Mouse (Mus musculus): ENCODE data around the gene Etl4. TPM values are rescaled to one million over a fixed set of nuclear protein-coding genes. Genes with fewer than 3 reads are reported as not detected.

Etl4 gene
- polyA plus RNA-seq, 1 experiment: not detected

DNA sequence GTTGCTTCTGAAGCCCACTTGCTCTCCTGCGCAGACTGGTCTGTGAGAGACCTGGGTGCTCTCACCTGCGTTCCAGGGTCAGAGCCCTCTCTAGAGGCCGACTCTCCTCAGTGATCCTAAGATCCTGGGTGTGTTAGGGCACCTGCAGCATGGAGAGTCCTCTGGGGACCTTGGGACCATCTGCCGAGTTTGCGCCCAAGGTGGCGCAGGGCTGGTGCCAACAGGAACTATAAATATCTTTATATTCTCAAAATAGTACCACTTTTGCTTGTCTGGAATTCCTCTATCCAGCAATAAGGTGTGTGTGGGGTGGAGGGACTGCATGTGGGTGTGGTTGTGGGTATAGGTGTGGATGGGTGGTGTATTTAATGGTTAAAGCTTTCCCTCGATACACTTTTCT, 293.4 kb downstream of the Etl4 start:
- no peak for TF ChIP-seq GATA1 (IDR thresholded peaks at IDR 0.05; ENCODE audit: low read length)
- no peak for TF ChIP-seq TAL1 (IDR thresholded peaks at IDR 0.05; ENCODE audit: low read length)

DNA sequence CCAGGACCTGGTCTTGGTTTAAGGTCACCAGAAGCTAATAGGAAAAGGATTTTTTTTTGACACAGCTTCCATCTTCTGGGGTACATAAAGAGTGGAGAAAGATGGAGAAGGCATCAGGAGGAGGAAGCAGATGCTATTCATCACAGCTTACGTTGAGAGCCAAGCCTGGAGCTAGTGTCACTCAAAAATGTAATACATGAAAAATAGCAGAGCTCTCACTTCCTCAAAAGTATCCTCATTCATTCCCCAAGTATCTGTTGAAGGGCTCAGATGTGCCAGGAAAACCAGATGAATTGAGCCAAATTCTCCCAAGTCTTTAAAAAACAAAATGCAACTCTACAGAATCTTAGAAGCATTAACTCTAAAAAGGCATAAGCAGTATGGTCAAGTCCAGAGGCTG, 297.1 kb downstream of the Etl4 start:
- H3K36me3 ChIP-seq (ENCODE audit: control insufficient read depth): no peaks in the 10 kb centered on the region

More for the DNA sequence above, 293.4 kb downstream of the Etl4 start:
- Histone ChIP-seq H3K9me3 (ENCODE audit: control insufficient read depth, low read length) (peaks cover 2% of the 10 kb centered on the region; the same call in 1 of the 2 replicates), H3K27me3 (ENCODE audit: control insufficient read depth) (no peaks in the 10 kb centered on the region), H3K4me1 (ENCODE audit: control insufficient read depth) (no peaks in the 10 kb centered on the region), H3K36me3 (ENCODE audit: control insufficient read depth) (no peaks in the 10 kb centered on the region), H3K4me3 (replicated peaks) (no peak overlapping the region)

DNA sequence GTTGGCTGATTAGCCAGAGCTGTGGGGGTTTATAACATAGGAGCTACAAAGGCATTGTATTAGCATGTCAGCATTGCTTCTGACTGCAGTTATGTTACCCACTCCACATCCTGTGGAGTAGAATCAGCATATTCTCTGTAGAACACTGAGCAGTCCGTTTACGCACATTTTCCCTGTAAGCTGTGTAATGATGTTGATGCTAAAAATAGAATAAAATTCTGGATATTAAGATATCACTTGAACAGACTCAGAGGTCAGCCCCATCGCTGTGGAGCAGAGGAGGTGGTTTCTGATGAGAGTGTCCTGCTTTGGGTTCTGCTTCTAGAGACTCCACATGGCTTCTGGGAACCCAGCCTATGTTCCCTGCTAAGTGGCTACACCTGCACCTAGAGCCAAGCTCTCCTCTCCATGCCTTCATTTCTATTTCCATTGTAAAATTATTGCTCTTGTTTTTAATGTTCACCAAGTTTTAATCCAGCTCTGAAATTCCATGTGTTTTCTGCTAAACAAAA, 299.2 kb downstream of the Etl4 start:
- TF ChIP-seq TAL1 (IDR thresholded peaks at IDR 0.05; ENCODE audit: low read length): no peak
- H3K36me3 ChIP-seq (ENCODE audit: control insufficient read depth): no peaks in the 10 kb centered on the region

More for the DNA sequence above, 297.1 kb downstream of the Etl4 start:
- Histone ChIP-seq H3K9me3 (ENCODE audit: control insufficient read depth, low read length) (peaks cover 2% of the 10 kb centered on the region; the same call in 1 of the 2 replicates), H3K4me3 (replicated peaks) (no peak overlapping the region), H3K27me3 (ENCODE audit: control insufficient read depth) (no peaks in the 10 kb centered on the region), H3K4me1 (ENCODE audit: control insufficient read depth) (no peaks in the 10 kb centered on the region)
- TF ChIP-seq GATA1 (IDR thresholded peaks at IDR 0.05; ENCODE audit: low read length): no peak
- no peak for TF ChIP-seq TAL1 (IDR thresholded peaks at IDR 0.05; ENCODE audit: low read length)

DNA sequence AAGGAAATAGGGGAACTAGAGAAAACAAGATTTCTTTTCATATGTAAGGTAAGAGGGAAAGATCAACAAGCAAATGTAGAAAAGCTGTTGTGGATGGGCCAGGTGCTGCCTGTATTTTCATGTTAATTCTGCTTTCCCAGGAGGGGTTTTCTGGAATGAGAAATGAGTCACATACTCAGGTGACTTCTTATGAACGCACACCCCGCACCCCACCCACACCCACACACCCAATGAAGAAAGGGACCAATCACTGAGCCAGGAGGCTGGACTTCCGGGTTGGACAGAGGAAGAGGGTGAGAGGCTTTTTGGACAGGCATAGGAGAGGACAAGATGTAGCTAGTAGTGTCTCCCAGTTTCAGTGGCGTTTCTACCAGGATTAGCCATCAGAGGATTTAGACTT, 299.8 kb downstream of the Etl4 start:
- no peaks in the 10 kb centered on the region for H3K9me3 ChIP-seq (ENCODE audit: control insufficient read depth, low read length)
- no peaks in the 10 kb centered on the region for H3K4me1 ChIP-seq (ENCODE audit: control insufficient read depth)
- H3K4me3 ChIP-seq (replicated peaks): no peak overlapping the region
- no peaks in the 10 kb centered on the region for H3K27me3 ChIP-seq (ENCODE audit: control insufficient read depth)
- H3K36me3 ChIP-seq (ENCODE audit: control insufficient read depth): no peaks in the 10 kb centered on the region
- TF ChIP-seq GATA1 (IDR thresholded peaks at IDR 0.05; ENCODE audit: low read length) (no peak), TAL1 (IDR thresholded peaks at IDR 0.05; ENCODE audit: low read length) (no peak)

More for the DNA sequence above, 299.2 kb downstream of the Etl4 start:
- H3K4me3 ChIP-seq (replicated peaks): no peak overlapping the region
- no peaks in the 10 kb centered on the region for H3K9me3 ChIP-seq (ENCODE audit: control insufficient read depth, low read length)
- H3K27me3 ChIP-seq (ENCODE audit: control insufficient read depth): no peaks in the 10 kb centered on the region
- no peaks in the 10 kb centered on the region for H3K4me1 ChIP-seq (ENCODE audit: control insufficient read depth)

DNA sequence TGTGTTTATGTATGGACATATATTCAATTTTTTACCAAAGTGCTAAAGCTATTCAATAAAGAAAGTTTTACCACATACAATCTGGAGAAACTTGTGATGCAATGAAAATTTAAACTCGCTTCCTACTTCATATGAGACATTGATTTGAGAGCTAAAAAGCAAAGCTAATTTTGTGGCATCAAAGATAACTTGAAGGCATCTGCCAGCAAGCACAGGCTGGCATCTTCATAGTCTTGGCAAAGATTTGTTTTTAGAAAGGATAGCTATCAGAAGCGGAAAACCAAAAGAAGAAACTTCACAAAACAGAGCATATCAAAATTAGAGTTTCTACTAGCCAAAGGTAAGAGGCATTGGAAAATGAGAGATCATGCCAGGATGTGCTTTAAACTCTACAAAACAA, 306.7 kb downstream of the Etl4 start:
- no peaks in the 10 kb centered on the region for H3K4me1 ChIP-seq (ENCODE audit: control insufficient read depth)
- no peaks in the 10 kb centered on the region for H3K27me3 ChIP-seq (ENCODE audit: control insufficient read depth)
- H3K36me3 ChIP-seq (ENCODE audit: control insufficient read depth): no peaks in the 10 kb centered on the region
- no peak overlapping the region for H3K4me3 ChIP-seq (replicated peaks)
- no peaks in the 10 kb centered on the region for H3K9me3 ChIP-seq (ENCODE audit: control insufficient read depth, low read length)
- TF ChIP-seq TAL1 (IDR thresholded peaks at IDR 0.05; ENCODE audit: low read length) (no peak), GATA1 (IDR thresholded peaks at IDR 0.05; ENCODE audit: low read length) (no peak)

DNA sequence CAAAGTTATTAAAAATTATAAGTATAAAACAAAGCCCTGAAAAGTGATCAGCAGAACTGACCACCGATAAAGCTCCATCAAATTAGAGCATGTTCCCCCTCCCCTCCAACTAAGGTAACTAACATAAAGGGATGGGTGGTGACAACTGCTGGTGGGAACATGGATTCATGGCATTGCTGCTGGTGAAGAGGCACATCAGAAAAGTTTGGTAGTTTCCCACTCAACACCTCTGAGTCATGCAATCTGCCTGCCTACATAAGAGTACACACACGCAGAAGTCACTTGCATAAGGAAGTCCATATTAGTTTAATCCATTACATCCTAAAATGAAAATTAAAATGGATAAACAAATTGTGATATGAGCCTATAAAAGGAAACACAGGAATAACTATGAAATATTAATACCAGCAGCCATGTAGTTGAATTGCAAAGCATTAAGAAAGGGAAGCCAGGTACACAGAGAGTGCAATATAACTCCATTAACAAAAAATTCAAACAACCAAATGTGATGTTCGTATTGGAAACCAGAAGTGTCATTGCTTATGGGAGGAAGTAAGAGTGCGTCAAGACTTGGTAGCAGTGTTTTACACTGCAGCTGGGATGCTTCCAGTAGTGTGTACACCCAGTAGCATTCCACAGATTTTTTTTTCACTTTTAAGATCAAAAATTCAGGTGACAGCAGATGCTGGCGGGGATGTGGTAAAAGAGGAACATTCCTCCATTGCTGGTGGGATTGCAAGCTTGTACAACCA, 307.3 kb downstream of the Etl4 start:
- H3K9me3 ChIP-seq (ENCODE audit: control insufficient read depth, low read length): no peaks in the 10 kb centered on the region
- no peaks in the 10 kb centered on the region for H3K4me1 ChIP-seq (ENCODE audit: control insufficient read depth)
- H3K4me3 ChIP-seq (replicated peaks): no peak overlapping the region
- H3K36me3 ChIP-seq (ENCODE audit: control insufficient read depth): no peaks in the 10 kb centered on the region
- H3K27me3 ChIP-seq (ENCODE audit: control insufficient read depth): no peaks in the 10 kb centered on the region
- no peak for TF ChIP-seq TAL1 (IDR thresholded peaks at IDR 0.05; ENCODE audit: low read length)
- no peak for TF ChIP-seq GATA1 (IDR thresholded peaks at IDR 0.05; ENCODE audit: low read length)

DNA sequence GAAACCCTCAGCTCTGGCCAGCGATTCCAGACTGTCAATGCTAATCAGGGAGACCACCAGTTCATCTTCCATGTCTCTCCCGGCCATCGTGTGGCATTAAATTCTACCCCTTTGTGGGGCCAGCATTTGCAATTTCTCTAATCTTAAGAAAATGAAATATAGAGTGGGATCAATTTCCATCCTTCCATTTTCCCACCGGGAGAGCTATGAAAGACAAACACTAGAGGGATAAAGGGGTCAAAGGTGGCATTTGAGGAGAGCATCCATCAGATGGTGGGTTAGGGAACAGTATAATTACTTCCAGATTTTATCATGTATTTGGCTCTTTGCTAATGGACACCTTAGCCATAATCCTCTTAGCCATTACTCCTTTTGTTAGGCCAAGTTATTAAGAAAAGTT, 321.8 kb downstream of the Etl4 start:
- H3K36me3 ChIP-seq (ENCODE audit: control insufficient read depth): no peaks in the 10 kb centered on the region
- H3K4me3 ChIP-seq (replicated peaks): no peak overlapping the region
- no peaks in the 10 kb centered on the region for H3K9me3 ChIP-seq (ENCODE audit: control insufficient read depth, low read length)
- no peaks in the 10 kb centered on the region for H3K27me3 ChIP-seq (ENCODE audit: control insufficient read depth)
- H3K4me1 ChIP-seq (ENCODE audit: control insufficient read depth): no peaks in the 10 kb centered on the region
- TF ChIP-seq GATA1 (IDR thresholded peaks at IDR 0.05; ENCODE audit: low read length): no peak
- TF ChIP-seq TAL1 (IDR thresholded peaks at IDR 0.05; ENCODE audit: low read length): no peak

DNA sequence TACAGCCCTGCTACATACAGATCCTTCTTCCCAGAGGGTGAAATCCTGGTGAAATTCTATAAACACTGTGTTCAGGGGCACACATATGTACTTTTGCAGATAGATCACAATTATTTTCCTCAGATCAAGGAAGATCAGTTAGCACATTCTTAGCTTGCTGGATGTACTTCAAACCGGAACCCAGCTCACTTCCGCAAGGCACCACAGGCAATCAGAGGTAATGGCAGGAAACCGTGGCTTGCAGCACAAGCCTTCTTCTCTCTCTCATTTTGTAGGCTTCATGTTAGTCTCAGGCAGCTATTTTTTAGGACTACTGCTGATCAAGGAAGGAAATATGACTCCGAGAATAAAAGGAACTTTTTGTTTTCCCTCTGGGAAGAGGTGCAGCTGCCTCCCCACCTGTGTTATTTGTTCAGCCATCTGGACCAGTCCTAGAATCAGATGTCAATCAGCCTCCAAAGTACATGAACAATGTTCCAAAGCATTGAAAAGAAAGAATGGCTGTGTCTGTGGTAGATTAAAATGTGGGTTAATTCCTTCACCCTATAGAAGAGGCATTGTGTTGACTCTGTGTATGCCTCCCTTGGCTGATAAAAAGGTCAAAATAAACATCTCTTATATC, 338.6 kb downstream of the Etl4 start:
- Histone ChIP-seq H3K36me3 (ENCODE audit: control insufficient read depth) (no peaks in the 10 kb centered on the region), H3K9me3 (ENCODE audit: control insufficient read depth, low read length) (no peaks in the 10 kb centered on the region), H3K27me3 (ENCODE audit: control insufficient read depth) (no peaks in the 10 kb centered on the region), H3K4me3 (replicated peaks) (no peak overlapping the region), H3K4me1 (ENCODE audit: control insufficient read depth) (no peaks in the 10 kb centered on the region)
- TF ChIP-seq GATA1 (IDR thresholded peaks at IDR 0.05; ENCODE audit: low read length): no peak
- no peak for TF ChIP-seq TAL1 (IDR thresholded peaks at IDR 0.05; ENCODE audit: low read length)

DNA sequence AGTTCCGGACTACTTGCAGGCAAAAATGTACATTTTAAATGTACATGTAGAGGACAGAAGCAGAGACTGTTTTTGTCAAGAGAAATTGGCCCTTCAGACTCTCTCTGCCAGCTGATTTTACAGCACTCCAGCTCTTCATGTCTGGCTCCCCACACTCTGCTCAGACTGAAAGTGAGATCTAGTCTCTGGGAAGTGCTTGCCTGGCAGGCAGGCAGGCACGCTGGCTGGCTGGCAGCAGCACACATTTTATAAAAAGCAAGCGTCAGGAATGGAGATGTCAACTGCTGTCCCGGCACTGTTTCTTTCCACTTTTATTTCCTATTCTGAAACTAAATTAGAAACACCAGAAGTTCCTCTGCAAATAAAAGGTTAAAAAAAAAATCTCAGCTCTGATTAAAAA, 339.8 kb downstream of the Etl4 start:
- Histone ChIP-seq H3K9me3 (ENCODE audit: control insufficient read depth, low read length) (no peaks in the 10 kb centered on the region), H3K36me3 (ENCODE audit: control insufficient read depth) (no peaks in the 10 kb centered on the region), H3K27me3 (ENCODE audit: control insufficient read depth) (no peaks in the 10 kb centered on the region), H3K4me1 (ENCODE audit: control insufficient read depth) (no peaks in the 10 kb centered on the region), H3K4me3 (replicated peaks) (no peak overlapping the region)
- TF ChIP-seq TAL1 (IDR thresholded peaks at IDR 0.05; ENCODE audit: low read length) (no peak), GATA1 (IDR thresholded peaks at IDR 0.05; ENCODE audit: low read length) (no peak)

All from erythroblast, embryonic 14.5 days (primary cell).